Mouse (Mus musculus): Measurements from ENCODE around the gene Crybg2. TPM values are rescaled to one million over a fixed set of nuclear protein-coding genes. Genes with fewer than 3 reads are reported as not detected.
A peak's percentile ranks its signal among the peaks of the same experiment; 100 is the strongest.

Gene Crybg2
- polyA plus RNA-seq, 1 experiment = 2.0 TPM

DNA sequence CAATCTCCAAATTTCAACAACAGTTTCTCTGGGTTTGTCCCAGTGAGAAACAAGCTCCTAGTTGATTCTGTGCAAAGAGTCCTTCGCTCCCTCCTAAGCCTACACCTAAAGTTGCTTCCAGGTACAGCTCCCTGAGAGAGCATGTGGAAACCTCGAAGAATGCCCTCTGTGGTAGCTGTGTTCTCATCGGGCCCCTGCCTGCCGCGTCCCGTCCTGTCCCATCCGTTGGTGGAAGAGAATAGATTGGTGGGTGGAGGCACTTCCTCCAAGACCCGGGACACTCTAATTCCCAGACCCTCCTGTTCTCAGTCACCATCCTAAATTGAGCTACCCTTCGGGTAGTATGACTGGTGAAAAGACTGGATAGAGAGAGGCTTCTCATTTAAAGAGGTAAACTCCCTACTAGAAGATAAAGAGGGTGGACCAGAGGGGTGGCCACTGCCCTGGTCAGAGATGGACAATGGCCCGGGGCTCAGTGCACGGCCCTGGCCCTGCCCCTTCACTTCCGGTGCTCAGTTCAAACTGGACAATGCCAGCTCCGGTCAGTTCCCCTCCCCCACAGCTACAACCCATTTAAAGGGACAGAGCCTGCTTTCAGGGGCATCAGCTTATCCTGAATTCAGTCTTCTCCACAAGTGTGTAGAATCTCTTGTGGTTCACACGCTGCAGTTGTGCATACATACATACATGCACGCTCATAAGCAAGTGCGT is 40.8 kb upstream of the Crybg2 start:
- DNase-seq (ENCODE audit: low read depth) = peak; percentile 63
- TF ChIP-seq CTCF (IDR thresholded peaks at IDR 0.05; ENCODE audit: borderline replicate concordance, extremely low read depth, insufficient read depth, insufficient read length) (no peak), POLR2A (IDR thresholded peaks at IDR 0.05; ENCODE audit: borderline replicate concordance, extremely low read depth, insufficient read depth, insufficient read length, poor library complexity, severe bottlenecking) (no peak)

DNA sequence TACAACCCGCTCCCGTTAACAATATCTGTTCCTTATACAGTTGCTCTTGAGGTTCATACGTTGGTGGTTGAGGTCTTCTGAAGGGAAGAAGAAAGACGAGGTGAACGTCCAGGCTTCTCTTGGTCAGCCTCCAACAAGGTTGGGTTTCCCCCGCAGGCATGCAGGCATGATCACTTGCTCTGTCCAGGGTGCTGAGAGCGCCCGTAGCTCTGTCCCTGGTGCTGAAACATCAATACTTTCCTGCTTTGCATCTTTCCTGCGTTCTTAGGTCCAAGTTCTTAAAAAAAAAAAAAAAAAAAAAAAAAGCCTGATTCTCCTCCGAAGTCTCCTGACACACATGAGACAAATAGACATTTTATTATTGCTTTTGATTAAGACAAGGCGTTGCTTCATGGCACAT is 40.0 kb upstream of the Crybg2 start:
- DNase-seq (ENCODE audit: low read depth) = peak; percentile 60
- no peak for TF ChIP-seq POLR2A (IDR thresholded peaks at IDR 0.05; ENCODE audit: borderline replicate concordance, extremely low read depth, insufficient read depth, insufficient read length, poor library complexity, severe bottlenecking)
- TF ChIP-seq CTCF (IDR thresholded peaks at IDR 0.05; ENCODE audit: borderline replicate concordance, extremely low read depth, insufficient read depth, insufficient read length) = no peak

DNA sequence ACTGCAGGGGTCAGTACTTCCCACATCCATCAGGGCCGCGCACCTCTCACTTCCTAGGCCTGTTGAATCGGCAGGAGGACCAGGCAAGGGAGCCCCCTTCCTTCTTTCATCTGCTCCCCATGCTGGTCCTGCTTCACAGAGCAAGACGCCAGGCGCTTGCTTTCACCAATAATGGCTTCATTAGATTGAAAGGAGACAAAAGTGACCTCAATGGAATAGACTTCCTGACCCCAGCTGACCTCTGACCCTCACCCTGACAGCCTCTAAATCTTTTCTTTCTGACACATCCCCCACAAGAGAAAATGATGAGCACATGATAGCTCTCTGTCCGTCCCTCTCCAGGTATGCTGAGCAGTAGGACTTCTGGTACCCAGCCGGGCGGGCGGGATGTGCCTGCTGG is 34.8 kb upstream of the Crybg2 start:
- TF ChIP-seq POLR2A (IDR thresholded peaks at IDR 0.05; ENCODE audit: borderline replicate concordance, extremely low read depth, insufficient read depth, insufficient read length, poor library complexity, severe bottlenecking) (no peak), CTCF (IDR thresholded peaks at IDR 0.05; ENCODE audit: borderline replicate concordance, extremely low read depth, insufficient read depth, insufficient read length) (no peak)
- DNase-seq (ENCODE audit: low read depth) = no peak

DNA sequence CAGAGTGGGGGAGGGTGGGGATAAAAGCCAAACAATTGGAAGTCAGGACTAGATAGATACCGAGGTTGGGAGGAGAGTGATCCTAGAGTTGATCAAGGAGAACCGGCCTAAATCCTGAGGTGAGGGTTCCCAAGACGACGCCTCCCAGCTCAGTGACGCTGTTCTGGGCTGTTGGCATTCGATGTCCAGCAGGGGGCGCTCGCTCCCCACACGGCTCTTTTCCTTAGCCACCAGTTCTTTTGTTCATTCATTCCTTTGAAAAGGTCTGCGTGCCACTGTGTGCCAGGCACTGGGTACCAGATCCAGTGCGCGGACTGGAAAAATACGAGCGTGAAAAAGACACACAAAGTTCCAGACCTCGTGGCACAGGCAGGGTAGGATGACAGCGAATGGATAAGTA is 24.7 kb upstream of the Crybg2 start:
- TF ChIP-seq CTCF (IDR thresholded peaks at IDR 0.05; ENCODE audit: borderline replicate concordance, extremely low read depth, insufficient read depth, insufficient read length) = peak; percentile 98
- TF ChIP-seq POLR2A (IDR thresholded peaks at IDR 0.05; ENCODE audit: borderline replicate concordance, extremely low read depth, insufficient read depth, insufficient read length, poor library complexity, severe bottlenecking) = no peak
- DNase-seq (ENCODE audit: low read depth) = peak; percentile 85

DNA sequence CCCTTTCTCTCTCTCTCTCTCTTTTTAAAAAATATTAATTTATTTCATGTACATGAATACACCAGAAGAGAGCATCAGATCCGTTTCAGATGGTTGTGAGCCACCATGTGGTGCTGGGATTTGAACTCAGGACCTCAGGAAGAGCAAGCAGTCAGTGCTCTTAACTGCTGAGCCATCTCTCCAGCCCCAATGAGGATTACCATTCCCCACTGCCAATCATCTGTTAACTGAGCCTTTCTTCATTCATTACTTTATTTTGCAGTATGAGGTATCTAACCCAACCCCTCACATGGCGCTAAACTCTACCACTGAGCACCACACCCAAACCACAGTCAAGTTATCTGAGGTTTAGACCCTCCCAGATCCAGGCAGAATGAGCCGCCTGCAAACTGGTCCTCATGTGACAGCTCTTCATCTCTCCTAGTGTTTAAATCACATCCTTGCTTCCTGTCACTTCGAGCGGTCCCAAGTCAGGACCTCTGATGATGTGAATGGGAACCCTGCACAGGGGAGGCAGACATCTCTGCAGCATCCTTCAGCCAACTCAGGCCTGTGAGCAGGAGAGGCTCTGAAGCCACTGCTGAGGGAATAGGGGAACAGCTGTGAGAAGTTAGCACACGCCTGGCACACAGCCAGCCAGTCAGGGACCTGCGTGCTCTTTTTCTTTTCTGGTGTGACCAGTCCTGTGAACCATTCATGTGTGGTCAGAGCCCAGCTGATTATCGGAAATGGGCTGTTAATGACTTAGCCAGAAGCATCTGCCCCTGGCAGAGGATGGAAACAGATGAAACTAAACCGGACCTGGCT is 19.1 kb upstream of the Crybg2 start:
- peak; percentile 70 for DNase-seq (ENCODE audit: low read depth)

DNA sequence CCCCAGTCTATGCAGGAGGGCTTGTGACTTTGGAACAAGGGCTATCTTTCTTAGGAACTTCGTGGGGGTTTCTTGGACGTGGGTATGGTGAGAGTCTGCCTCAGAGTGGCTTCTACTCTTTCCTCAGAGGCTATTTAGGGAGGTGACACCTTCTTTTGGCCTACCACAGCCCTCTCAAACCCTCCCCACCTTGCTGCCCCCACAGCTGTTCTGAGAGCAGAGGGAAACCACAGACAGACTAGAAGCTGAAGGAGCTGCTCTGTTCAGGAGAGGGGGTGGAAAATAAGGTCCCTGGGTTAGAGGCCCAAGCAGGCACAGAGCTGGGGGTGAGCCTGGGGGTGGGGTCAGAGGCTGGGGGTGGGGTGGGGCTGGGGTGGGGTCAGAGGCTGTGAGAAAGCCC is 17.6 kb upstream of the Crybg2 start:
- no peak for DNase-seq (ENCODE audit: low read depth)
- TF ChIP-seq CTCF (IDR thresholded peaks at IDR 0.05; ENCODE audit: borderline replicate concordance, extremely low read depth, insufficient read depth, insufficient read length) (no peak), POLR2A (IDR thresholded peaks at IDR 0.05; ENCODE audit: borderline replicate concordance, extremely low read depth, insufficient read depth, insufficient read length, poor library complexity, severe bottlenecking) (no peak)

More for the DNA sequence above, 19.1 kb upstream of the Crybg2 start:
- no peak for TF ChIP-seq POLR2A (IDR thresholded peaks at IDR 0.05; ENCODE audit: borderline replicate concordance, extremely low read depth, insufficient read depth, insufficient read length, poor library complexity, severe bottlenecking)
- TF ChIP-seq CTCF (IDR thresholded peaks at IDR 0.05; ENCODE audit: borderline replicate concordance, extremely low read depth, insufficient read depth, insufficient read length) = no peak

DNA sequence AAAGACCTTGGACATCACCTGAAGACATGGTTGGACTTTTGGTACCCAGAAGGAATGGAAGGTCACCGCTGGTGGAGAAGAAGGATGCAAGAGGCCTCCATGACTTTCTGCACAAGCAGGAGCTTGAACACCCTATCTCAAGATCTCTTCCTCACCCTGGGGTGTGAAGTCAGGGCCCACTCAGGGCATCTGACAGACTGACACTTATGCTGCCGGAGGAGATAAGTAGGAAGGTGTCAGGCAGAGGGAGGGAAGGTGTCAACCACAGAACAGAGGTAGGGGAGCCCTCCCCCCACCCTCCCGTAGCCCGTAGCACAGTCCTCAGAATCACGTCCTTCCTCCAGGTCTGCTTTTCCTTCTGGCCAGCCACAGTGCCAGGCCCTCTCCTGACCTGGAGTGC is 13.0 kb upstream of the Crybg2 start:
- DNase-seq (ENCODE audit: low read depth) = no peak
- no peak for TF ChIP-seq CTCF (IDR thresholded peaks at IDR 0.05; ENCODE audit: borderline replicate concordance, extremely low read depth, insufficient read depth, insufficient read length)
- TF ChIP-seq POLR2A (IDR thresholded peaks at IDR 0.05; ENCODE audit: borderline replicate concordance, extremely low read depth, insufficient read depth, insufficient read length, poor library complexity, severe bottlenecking) = no peak

GRCm38 (mm10) chr4:134051912-134052311 is 8.7 kb upstream of the Crybg2 start:
- no peak for DNase-seq (ENCODE audit: low read depth)
- TF ChIP-seq CTCF (IDR thresholded peaks at IDR 0.05; ENCODE audit: borderline replicate concordance, extremely low read depth, insufficient read depth, insufficient read length) (no peak), POLR2A (IDR thresholded peaks at IDR 0.05; ENCODE audit: borderline replicate concordance, extremely low read depth, insufficient read depth, insufficient read length, poor library complexity, severe bottlenecking) (no peak)

DNA sequence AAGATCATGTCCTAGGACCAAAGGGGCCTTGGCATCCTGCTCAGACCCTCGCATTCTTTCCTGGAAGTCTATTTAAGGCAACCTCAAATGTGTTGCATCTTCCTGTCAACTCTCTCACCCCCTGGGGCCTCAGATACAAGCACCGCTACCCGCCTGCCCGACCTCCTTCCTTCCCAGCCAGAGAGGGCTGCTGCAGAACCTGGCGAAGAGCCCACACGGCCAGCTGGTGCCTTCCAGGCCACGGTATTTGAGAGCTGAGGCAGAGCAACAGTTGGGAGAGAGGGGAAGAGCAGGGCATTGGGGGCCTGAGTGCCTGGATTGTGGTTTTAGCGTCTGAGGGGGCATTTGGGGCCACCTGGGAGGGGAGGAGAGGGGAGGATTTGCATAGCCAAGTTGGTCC is 8.1 kb upstream of the Crybg2 start:
- TF ChIP-seq CTCF (IDR thresholded peaks at IDR 0.05; ENCODE audit: borderline replicate concordance, extremely low read depth, insufficient read depth, insufficient read length) = no peak
- no peak for TF ChIP-seq POLR2A (IDR thresholded peaks at IDR 0.05; ENCODE audit: borderline replicate concordance, extremely low read depth, insufficient read depth, insufficient read length, poor library complexity, severe bottlenecking)
- peak; percentile 83 for DNase-seq (ENCODE audit: low read depth)

GRCm38 (mm10) chr4:134053538-134053937 is 7.1 kb upstream of the Crybg2 start, which contains the start of gene Zfp683:
Zfp683 (plus strand) TSS chr4:134053838.
- TF ChIP-seq CTCF (IDR thresholded peaks at IDR 0.05; ENCODE audit: borderline replicate concordance, extremely low read depth, insufficient read depth, insufficient read length) (no peak), POLR2A (IDR thresholded peaks at IDR 0.05; ENCODE audit: borderline replicate concordance, extremely low read depth, insufficient read depth, insufficient read length, poor library complexity, severe bottlenecking) (no peak)
- DNase-seq (ENCODE audit: low read depth) = no peak

DNA sequence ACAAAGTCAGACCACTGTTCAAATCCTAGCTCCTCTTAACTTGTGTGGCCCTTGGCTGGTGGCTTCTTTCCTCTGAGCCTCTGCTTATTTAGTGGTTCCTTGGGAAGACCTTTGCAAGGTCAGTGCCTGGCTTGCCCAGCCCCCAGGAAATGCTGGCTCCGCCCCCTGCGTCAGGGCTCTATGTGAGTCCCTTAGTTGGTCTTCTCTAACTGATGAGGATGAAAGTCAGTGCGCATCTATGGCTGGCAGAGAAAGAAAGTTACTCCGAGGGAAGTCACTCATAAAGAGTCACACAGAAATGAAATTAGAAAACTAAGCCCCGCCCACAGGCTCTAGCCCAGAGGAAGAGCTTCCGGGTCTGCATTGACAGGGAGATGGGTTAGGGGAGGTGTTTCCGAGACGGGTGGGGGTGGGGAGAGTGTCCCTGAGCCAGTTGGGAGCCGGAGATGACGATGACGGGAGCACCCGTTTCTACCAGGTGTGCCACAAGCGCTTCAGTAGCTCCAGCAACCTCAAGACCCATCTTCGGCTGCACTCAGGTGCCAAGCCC is 2.4 kb upstream of the Crybg2 start:
- TF ChIP-seq CTCF (IDR thresholded peaks at IDR 0.05; ENCODE audit: borderline replicate concordance, extremely low read depth, insufficient read depth, insufficient read length) = no peak
- TF ChIP-seq POLR2A (IDR thresholded peaks at IDR 0.05; ENCODE audit: borderline replicate concordance, extremely low read depth, insufficient read depth, insufficient read length, poor library complexity, severe bottlenecking) = no peak
- DNase-seq (ENCODE audit: low read depth) = no peak
